Mouse (Mus musculus): ENCODE measurements around the gene Cck. TPM values are rescaled to one million over a fixed set of nuclear protein-coding genes. Genes with fewer than 3 reads are reported as not detected.

Gene Cck
- polyA plus RNA-seq (2015; fragmentation: Nextera tagmentation; extraction: Ambion mirVana) = 3.6 and 4.0 TPM in 2 replicates

- 1% methylated on average over 12 of the region's 12 CpGs for WGBS
- Histone ChIP-seq H3K4me2 (peak within 1 kb of the TSS; percentile 57), H3K9me3 (replicated peaks) (no peaks in the 10 kb centered on the region), H3K27ac (no peak within 1 kb of the TSS), H3K27me3 (peaks cover 64% of the 10 kb centered on the region), H3K9ac (no peak within 1 kb of the TSS), H3K4me1 (peaks cover 21% of the 10 kb centered on the region), H3K36me3 (no peaks in the 10 kb centered on the region), H3K4me3 (replicated peaks) (peak within 1 kb of the TSS; percentile 36)
- peak; percentile 70; the same call in 1 of the 2 replicates for ATAC-seq (replicated peaks; ENCODE audit: low FRiP score)
Observed at GRCm38 (mm10) chr9:121495529-121495928, at the start of gene Cck. Gene Cck, minus strand, starts transcription at chr9:121495694.

GRCm38 (mm10) chr9:121541530-121541929, 46.0 kb upstream of the Cck start:
- H3K4me2 ChIP-seq = no peak overlapping the region
- no peak overlapping the region for H3K9ac ChIP-seq
- H3K27ac ChIP-seq = no peak overlapping the region
- peaks cover 3% of the 10 kb centered on the region; the same call in 1 of the 2 replicates for H3K9me3 ChIP-seq (replicated peaks)
- H3K27me3 ChIP-seq = no peaks in the 10 kb centered on the region
- H3K4me1 ChIP-seq = peaks cover 2% of the 10 kb centered on the region; the same call in 1 of the 2 replicates
- ATAC-seq (replicated peaks; ENCODE audit: low FRiP score) = no peak
- H3K36me3 ChIP-seq = no peaks in the 10 kb centered on the region
- no peak overlapping the region for H3K4me3 ChIP-seq (replicated peaks)

GRCm38 (mm10) chr9:121532626-121533025, 37.1 kb upstream of the Cck start:
- no peak overlapping the region for H3K9ac ChIP-seq
- 82% methylated on average over 9 of the region's 9 CpGs for WGBS
- H3K27me3 ChIP-seq = no peaks in the 10 kb centered on the region
- peaks cover 10% of the 10 kb centered on the region for H3K4me1 ChIP-seq
- no peak overlapping the region for H3K4me2 ChIP-seq
- H3K27ac ChIP-seq = no peak overlapping the region
- H3K9me3 ChIP-seq (replicated peaks) = peaks cover 4% of the 10 kb centered on the region; the same call in 1 of the 2 replicates
- no peak for ATAC-seq (replicated peaks; ENCODE audit: low FRiP score)
- H3K4me3 ChIP-seq (replicated peaks) = no peak overlapping the region
- no peaks in the 10 kb centered on the region for H3K36me3 ChIP-seq

- peaks cover 10% of the 10 kb centered on the region for H3K4me1 ChIP-seq
- H3K4me2 ChIP-seq = no peak overlapping the region
- H3K27me3 ChIP-seq = no peaks in the 10 kb centered on the region
- 0 out of 2 replicates have a peak, but pooled peaks cover 2% of the 10 kb centered on the region for H3K9me3 ChIP-seq (replicated peaks)
- H3K9ac ChIP-seq = no peak overlapping the region
- 35% methylated on average over 8 of the region's 8 CpGs for WGBS
- no peak overlapping the region for H3K27ac ChIP-seq
- no peaks in the 10 kb centered on the region for H3K36me3 ChIP-seq
- H3K4me3 ChIP-seq (replicated peaks) = no peak overlapping the region
- ATAC-seq (replicated peaks; ENCODE audit: low FRiP score) = peak; percentile 87
Observed at GRCm38 (mm10) chr9:121528605-121529357, 33.3 kb upstream of the Cck start.

GRCm38 (mm10) chr9:121526171-121526570, 30.7 kb upstream of the Cck start:
- Histone ChIP-seq H3K4me3 (replicated peaks) (no peak overlapping the region), H3K9me3 (replicated peaks) (0 out of 2 replicates have a peak, but pooled peaks cover 2% of the 10 kb centered on the region), H3K9ac (no peak overlapping the region), H3K27me3 (no peaks in the 10 kb centered on the region), H3K4me1 (peaks cover 10% of the 10 kb centered on the region), H3K4me2 (no peak overlapping the region), H3K27ac (no peak overlapping the region), H3K36me3 (no peaks in the 10 kb centered on the region)
- no peak for ATAC-seq (replicated peaks; ENCODE audit: low FRiP score)
- 88% methylated on average over 6 of the region's 6 CpGs for WGBS

GRCm38 (mm10) chr9:121520047-121520446, 24.6 kb upstream of the Cck start:
- Histone ChIP-seq H3K9me3 (replicated peaks) (no peaks in the 10 kb centered on the region), H3K36me3 (no peaks in the 10 kb centered on the region), H3K27me3 (no peaks in the 10 kb centered on the region), H3K4me3 (replicated peaks) (no peak overlapping the region), H3K4me2 (no peak overlapping the region), H3K9ac (no peak overlapping the region), H3K27ac (no peak overlapping the region), H3K4me1 (no peaks in the 10 kb centered on the region)
- 75% methylated on average over 5 of the region's 5 CpGs for WGBS
- no peak for ATAC-seq (replicated peaks; ENCODE audit: low FRiP score)

GRCm38 (mm10) chr9:121514462-121514861, 19.0 kb upstream of the Cck start:
- 80% methylated on average over 5 of the region's 5 CpGs for WGBS
- H3K27me3 ChIP-seq = no peaks in the 10 kb centered on the region
- H3K4me2 ChIP-seq = no peak overlapping the region
- H3K4me1 ChIP-seq = no peaks in the 10 kb centered on the region
- no peak overlapping the region for H3K4me3 ChIP-seq (replicated peaks)
- H3K9ac ChIP-seq = no peak overlapping the region
- ATAC-seq (replicated peaks; ENCODE audit: low FRiP score) = no peak
- H3K27ac ChIP-seq = no peak overlapping the region
- H3K9me3 ChIP-seq (replicated peaks) = no peaks in the 10 kb centered on the region
- no peaks in the 10 kb centered on the region for H3K36me3 ChIP-seq

GRCm38 (mm10) chr9:121511911-121512310, 16.4 kb upstream of the Cck start:
- Histone ChIP-seq H3K27ac (no peak overlapping the region), H3K27me3 (no peaks in the 10 kb centered on the region), H3K9me3 (replicated peaks) (no peaks in the 10 kb centered on the region), H3K36me3 (no peaks in the 10 kb centered on the region), H3K9ac (no peak overlapping the region), H3K4me3 (replicated peaks) (no peak overlapping the region), H3K4me1 (no peaks in the 10 kb centered on the region), H3K4me2 (no peak overlapping the region)
- ATAC-seq (replicated peaks; ENCODE audit: low FRiP score) = no peak
- 88% methylated on average over 4 of the region's 4 CpGs for WGBS

GRCm38 (mm10) chr9:121506478-121507180, 11.1 kb upstream of the Cck start:
- H3K27ac ChIP-seq = no peak overlapping the region
- 62% methylated on average over 8 of the region's 8 CpGs for WGBS
- H3K9me3 ChIP-seq (replicated peaks) = no peaks in the 10 kb centered on the region
- no peaks in the 10 kb centered on the region for H3K27me3 ChIP-seq
- H3K36me3 ChIP-seq = no peaks in the 10 kb centered on the region
- H3K4me3 ChIP-seq (replicated peaks) = no peak overlapping the region
- no peaks in the 10 kb centered on the region for H3K4me1 ChIP-seq
- no peak overlapping the region for H3K9ac ChIP-seq
- no peak overlapping the region for H3K4me2 ChIP-seq
- ATAC-seq (replicated peaks; ENCODE audit: low FRiP score) = no peak

GRCm38 (mm10) chr9:121505346-121505745, 9.9 kb upstream of the Cck start:
- Histone ChIP-seq H3K36me3 (no peaks in the 10 kb centered on the region), H3K27ac (no peak overlapping the region), H3K4me2 (no peak overlapping the region), H3K4me3 (replicated peaks) (no peak overlapping the region), H3K4me1 (no peaks in the 10 kb centered on the region), H3K9ac (no peak overlapping the region), H3K27me3 (no peaks in the 10 kb centered on the region), H3K9me3 (replicated peaks) (no peaks in the 10 kb centered on the region)
- WGBS = 96% methylated on average over 8 of the region's 8 CpGs
- no peak for ATAC-seq (replicated peaks; ENCODE audit: low FRiP score)

GRCm38 (mm10) chr9:121496102-121496501, 608 bp upstream of the Cck start:
- Histone ChIP-seq H3K4me2 (no peak overlapping the region), H3K9ac (no peak overlapping the region), H3K27me3 (peaks cover 64% of the 10 kb centered on the region), H3K4me3 (replicated peaks) (no peak overlapping the region), H3K4me1 (peaks cover 21% of the 10 kb centered on the region), H3K9me3 (replicated peaks) (no peaks in the 10 kb centered on the region), H3K27ac (no peak overlapping the region), H3K36me3 (no peaks in the 10 kb centered on the region)
- WGBS = 29% methylated on average over 10 of the region's 10 CpGs
- no peak for ATAC-seq (replicated peaks; ENCODE audit: low FRiP score)

- Histone ChIP-seq H3K27me3 (peaks cover 69% of the 10 kb centered on the region), H3K9me3 (replicated peaks) (no peaks in the 10 kb centered on the region)
Observed at GRCm38 (mm10) chr9:121494006-121494767, 1.3 kb downstream of the Cck start.

More at GRCm38 (mm10) chr9:121494006-121494767, 1.3 kb downstream of the Cck start:
- 2% methylated on average over 48 of the region's 48 CpGs for WGBS
- Histone ChIP-seq H3K4me3 (replicated peaks) (peak overlapping the region; percentile 36), H3K9ac (0 out of 2 replicates have a peak overlapping the region, but pooled peaks have one; percentile 3), H3K4me1 (peaks cover 21% of the 10 kb centered on the region), H3K27ac (no peak overlapping the region), H3K4me2 (peak overlapping the region; percentile 57), H3K36me3 (no peaks in the 10 kb centered on the region)
- ATAC-seq (replicated peaks; ENCODE audit: low FRiP score) = 0 out of 2 replicates have a peak, but pooled peaks have one; percentile 25

Measured in kidney, embryonic 15.5 days (tissue).